Mouse (Mus musculus) limb, embryonic 11.5 days (tissue): ENCODE data around the gene Sipa1l1. TPM values are rescaled to one million over a fixed set of nuclear protein-coding genes. Genes with fewer than 3 reads are reported as not detected.

Experiments used
- ATAC-seq: fragments of 200-750 bp; cut with Nextera tagmentation; 2 replicates; pipeline ENCODE4 v1.8.0; 2017; ENCODE audit warnings: low read depth; ENCODE audit not compliant: insufficient number of reproducible peaks, low FRiP score, low TSS enrichment
- DNase-seq: peaks from one replicate; pipeline ENCODE4 v3.0.0-alpha.2; 2015; ENCODE audit warnings: low spot score
- H3K27ac ChIP-seq: fragments of 300-500 bp; sonication (generic); replicated peaks from 2 replicates; pipeline ENCODE4 v1.5.1; 2014; ENCODE audit warnings: low read depth, mild to moderate bottlenecking, low read length
- H3K27me3 ChIP-seq: fragments of 300-500 bp; sonication (generic); 2 replicates; pipeline ENCODE4 v1.6.1; 2014; ENCODE audit warnings: mild to moderate bottlenecking, low read length, mixed read lengths; ENCODE audit not compliant: control insufficient read depth, insufficient read depth
- H3K36me3 ChIP-seq: fragments of 300-500 bp; sonication (generic); 2 replicates; pipeline ENCODE4 v1.6.1; 2014; ENCODE audit warnings: mild to moderate bottlenecking, low read length, moderate library complexity, mixed read lengths; ENCODE audit not compliant: control insufficient read depth, insufficient read depth
- H3K4me1 ChIP-seq: fragments of 300-500 bp; sonication (generic); 2 replicates; pipeline ENCODE4 v1.6.1; 2014; ENCODE audit warnings: low read length, mixed read lengths; ENCODE audit not compliant: control insufficient read depth, insufficient read depth
- H3K4me2 ChIP-seq: fragments of 300-500 bp; sonication (generic); 2 replicates; pipeline ENCODE4 v1.6.1; 2014; ENCODE audit warnings: low read depth, mild to moderate bottlenecking, moderate library complexity; ENCODE audit not compliant: severe bottlenecking
- H3K4me3 ChIP-seq: fragments of 300-500 bp; sonication (generic); 2 replicates; pipeline ENCODE4 v1.5.1; 2014; ENCODE audit warnings: low read depth, low read length
- H3K9ac ChIP-seq: fragments of 300-500 bp; sonication (generic); 2 replicates; pipeline ENCODE4 v1.6.1; 2014; ENCODE audit warnings: mild to moderate bottlenecking, low read length
- H3K9me3 ChIP-seq: fragments of 300-500 bp; sonication (generic); 2 replicates; pipeline ENCODE4 v1.6.1; 2016; ENCODE audit warnings: low read length; ENCODE audit not compliant: control insufficient read depth
- WGBS: fragments of 180-500 bp; shearing (Covaris S2); extraction: QIAGEN DNeasy Blood & Tissue Kit; methylation state at CpG from one replicate; pipeline ENCODE4 v1.1.7; 2014; 5-methylcytosine and 5-hydroxymethylcytosine counted together
- polyA plus RNA-seq: library from polyadenylated mRNA; unstranded; fragments of >200 nt; fragmentation: Nextera tagmentation; extraction: Ambion mirVana; gene quantifications from 2 replicates; pipeline ENCODE4 v1.2.1, GENCODE M21; 2014

The Sipa1l1 gene
- polyA plus RNA-seq, 1 experiment from 2014 or later = 32.5 TPM

GRCm38 (mm10) chr12:82469706-82470361 is 300.7 kb downstream of the Sipa1l1 start:
- peak overlapping the region; percentile 43 for H3K4me3 ChIP-seq
- DNase-seq = peak; percentile 90
- peak; percentile 84 for ATAC-seq
- H3K9me3 ChIP-seq = no peaks in the 10 kb centered on the region
- H3K9ac ChIP-seq = peak overlapping the region; percentile 53
- H3K4me2 ChIP-seq = peak overlapping the region; percentile 72
- H3K27me3 ChIP-seq = no peaks in the 10 kb centered on the region
- H3K36me3 ChIP-seq = no peaks in the 10 kb centered on the region
- H3K27ac ChIP-seq = peak overlapping the region; percentile 47; the same call in 1 of the 2 replicates
- 1% methylated on average over 12 of the region's 12 CpGs for WGBS
- H3K4me1 ChIP-seq = 0 out of 2 replicates have a peak, but pooled peaks cover 3% of the 10 kb centered on the region

- Histone ChIP-seq H3K4me1 (0 out of 2 replicates have a peak, but pooled peaks cover 3% of the 10 kb centered on the region), H3K9me3 (no peaks in the 10 kb centered on the region), H3K36me3 (no peaks in the 10 kb centered on the region), H3K27ac (peak overlapping the region; percentile 47; the same call in 1 of the 2 replicates), H3K27me3 (no peaks in the 10 kb centered on the region), H3K9ac (peak overlapping the region; percentile 53), H3K4me2 (peak overlapping the region; percentile 72), H3K4me3 (peak overlapping the region; percentile 43)
- WGBS = 3% methylated on average over 18 of the region's 18 CpGs
- ATAC-seq = peak; percentile 88
- DNase-seq = peak; percentile 91
Observed at GRCm38 (mm10) chr12:82470362-82470936, 301.3 kb downstream of the Sipa1l1 start.

- WGBS = 88% methylated on average over 3 of the region's 3 CpGs
- ATAC-seq = no peak
- Histone ChIP-seq H3K27me3 (no peaks in the 10 kb centered on the region), H3K4me2 (no peak overlapping the region), H3K9me3 (no peaks in the 10 kb centered on the region), H3K36me3 (no peaks in the 10 kb centered on the region), H3K27ac (no peak overlapping the region), H3K4me3 (no peak overlapping the region), H3K4me1 (0 out of 2 replicates have a peak, but pooled peaks cover 3% of the 10 kb centered on the region), H3K9ac (no peak overlapping the region)
- DNase-seq = no peak
Observed at GRCm38 (mm10) chr12:82472796-82473195, 303.7 kb downstream of the Sipa1l1 start.

GRCm38 (mm10) chr12:82473238-82473637 is 304.1 kb downstream of the Sipa1l1 start:
- Histone ChIP-seq H3K4me3 (no peak overlapping the region), H3K27ac (no peak overlapping the region), H3K4me2 (no peak overlapping the region), H3K4me1 (0 out of 2 replicates have a peak, but pooled peaks cover 5% of the 10 kb centered on the region), H3K36me3 (no peaks in the 10 kb centered on the region), H3K27me3 (no peaks in the 10 kb centered on the region), H3K9ac (no peak overlapping the region), H3K9me3 (no peaks in the 10 kb centered on the region)
- ATAC-seq (no peak), DNase-seq (no peak)
- WGBS = 93% methylated on average over 4 of the region's 4 CpGs

- no peak for DNase-seq
- Histone ChIP-seq H3K4me3 (no peak overlapping the region), H3K4me2 (no peak overlapping the region), H3K4me1 (0 out of 2 replicates have a peak, but pooled peaks cover 8% of the 10 kb centered on the region), H3K9me3 (no peaks in the 10 kb centered on the region), H3K27me3 (no peaks in the 10 kb centered on the region), H3K27ac (no peak overlapping the region), H3K9ac (no peak overlapping the region), H3K36me3 (no peaks in the 10 kb centered on the region)
- no peak for ATAC-seq
- WGBS = 78% methylated on average over 4 of the region's 4 CpGs
Observed at GRCm38 (mm10) chr12:82474409-82474808, 305.3 kb downstream of the Sipa1l1 start.

- Histone ChIP-seq H3K4me2 (no peak overlapping the region), H3K4me3 (no peak overlapping the region), H3K36me3 (no peaks in the 10 kb centered on the region), H3K9ac (no peak overlapping the region), H3K4me1 (0 out of 2 replicates have a peak, but pooled peaks cover 6% of the 10 kb centered on the region), H3K27ac (no peak overlapping the region), H3K27me3 (no peaks in the 10 kb centered on the region), H3K9me3 (no peaks in the 10 kb centered on the region)
- no peak for ATAC-seq
- DNase-seq = no peak
- WGBS = 82% methylated on average over 10 of the region's 10 CpGs
Observed at GRCm38 (mm10) chr12:82476028-82476427, 306.9 kb downstream of the Sipa1l1 start.

- DNase-seq (no peak), ATAC-seq (no peak)
- H3K9ac ChIP-seq = no peak overlapping the region
- no peaks in the 10 kb centered on the region for H3K27me3 ChIP-seq
- no peaks in the 10 kb centered on the region for H3K36me3 ChIP-seq
- no peaks in the 10 kb centered on the region for H3K9me3 ChIP-seq
- no peak overlapping the region for H3K4me3 ChIP-seq
- no peak overlapping the region for H3K27ac ChIP-seq
- no peak overlapping the region for H3K4me2 ChIP-seq
- H3K4me1 ChIP-seq = 0 out of 2 replicates have a peak, but pooled peaks cover 6% of the 10 kb centered on the region
- WGBS = 67% methylated on average over 2 of the region's 2 CpGs
Observed at GRCm38 (mm10) chr12:82476580-82476979, 307.5 kb downstream of the Sipa1l1 start.

GRCm38 (mm10) chr12:82477826-82478225 is 308.7 kb downstream of the Sipa1l1 start:
- no peaks in the 10 kb centered on the region for H3K36me3 ChIP-seq
- ATAC-seq (no peak), DNase-seq (no peak)
- H3K4me2 ChIP-seq = no peak overlapping the region
- no peak overlapping the region for H3K9ac ChIP-seq
- H3K4me1 ChIP-seq = 0 out of 2 replicates have a peak, but pooled peaks cover 6% of the 10 kb centered on the region
- H3K9me3 ChIP-seq = no peaks in the 10 kb centered on the region
- WGBS = 36% methylated on average over 5 of the region's 5 CpGs
- H3K27me3 ChIP-seq = no peaks in the 10 kb centered on the region
- no peak overlapping the region for H3K27ac ChIP-seq
- H3K4me3 ChIP-seq = no peak overlapping the region
